ENCODE assay signal across 8 mouse cellular contexts in the genomic region with DNA sequence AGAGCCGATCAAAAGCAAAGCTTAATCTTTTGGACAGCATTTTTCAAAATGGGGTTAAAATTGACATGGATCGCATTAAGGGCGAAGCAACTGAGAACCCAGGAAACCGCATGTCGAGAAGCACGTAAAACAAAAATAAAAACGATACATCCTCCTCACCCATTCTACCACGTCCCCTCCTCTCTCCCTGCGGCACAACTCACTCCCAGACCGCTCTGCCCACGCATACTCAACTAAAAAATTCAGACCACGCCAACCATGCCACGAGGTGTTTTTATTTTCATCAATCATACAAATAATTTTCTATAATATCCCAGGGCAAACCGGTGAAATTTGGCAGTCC. TPM values are rescaled to one million over a fixed set of nuclear protein-coding genes. Genes with fewer than 3 reads are reported as not detected.
DNase-seq lines count a peak whose midpoint lies in the region; ATAC-seq lines count a peak whose summit lies in the region.

No protein-coding gene starts in this region.

- H3K4me2 ChIP-seq in intestine, embryonic 15.5 days (replicated peaks): peak overlapping the region; percentile 71
- peak overlapping the region; percentile 66 for H3K4me2 ChIP-seq in neural tube, embryonic 13.5 days

- peak; percentile 85 for DNase-seq in heart, adult 11 months
- no peak for DNase-seq in heart, postnatal 25 days (ENCODE audit: low spot score)
- DNase-seq in 3134 (ENCODE audit: extremely low read depth, insufficient read length, low spot score): peak; percentile 24
- peak; percentile 31 to 49 for DNase-seq in cerebellum, postnatal 25 days
- no peak for DNase-seq in frontal cortex, postnatal 10 days (ENCODE audit: low spot score in 2 of 2)
- no peak for DNase-seq in embryo, embryonic 10 days (ENCODE audit: low spot score)

- ATAC-seq in intestine, embryonic 15.5 days: no peak
- ATAC-seq in neural tube, embryonic 13.5 days (ENCODE audit: low read depth): no peak

- H3K27ac ChIP-seq in intestine, embryonic 15.5 days: 0 out of 2 replicates have a peak overlapping the region, but pooled peaks have one; percentile 38
- H3K27ac ChIP-seq in neural tube, embryonic 13.5 days (replicated peaks): peak overlapping the region; percentile 96

- H3K27me3 ChIP-seq in intestine, embryonic 15.5 days (replicated peaks): no peaks in the 10 kb centered on the region
- H3K27me3 ChIP-seq in neural tube, embryonic 13.5 days: no peaks in the 10 kb centered on the region

- H3K4me3 ChIP-seq in intestine, embryonic 15.5 days (replicated peaks): peak overlapping the region; percentile 83
- H3K4me3 ChIP-seq in neural tube, embryonic 13.5 days: peak overlapping the region; percentile 89

- no peaks in the 10 kb centered on the region for H3K36me3 ChIP-seq in intestine, embryonic 15.5 days
- 0 out of 2 replicates have a peak, but pooled peaks cover 3% of the 10 kb centered on the region for H3K36me3 ChIP-seq in neural tube, embryonic 13.5 days

- no peaks in the 10 kb centered on the region for H3K9me3 ChIP-seq in intestine, embryonic 15.5 days
- no peaks in the 10 kb centered on the region for H3K9me3 ChIP-seq in neural tube, embryonic 13.5 days

- WGBS in intestine, embryonic 15.5 days: 2% methylated on average over 14 of the region's 14 CpGs
- WGBS in neural tube, embryonic 13.5 days: under 1% methylated on average over 14 of the region's 14 CpGs

- intact Hi-C loops in heart, postnatal 25 days (cut with DNase I): no loop called here

- H3K4me1 ChIP-seq in intestine, embryonic 15.5 days (replicated peaks): peaks cover 19% of the 10 kb centered on the region
- peaks cover 40% of the 10 kb centered on the region for H3K4me1 ChIP-seq in neural tube, embryonic 13.5 days (replicated peaks)

- H3K9ac ChIP-seq in intestine, embryonic 15.5 days: peak overlapping the region; percentile 39
- peak overlapping the region; percentile 100 for H3K9ac ChIP-seq in neural tube, embryonic 13.5 days

RNA-seq across cellular contexts. Expression of a gene that starts 1.5 kb away (rescaled TPM):
- 100 to 1,000 TPM; 126 to 128 TPM for total RNA-seq in heart, postnatal 25 days (2021)
- 1,739 and 2,151 TPM in 2 replicates for polyA plus RNA-seq in intestine, embryonic 15.5 days (2015; fragmentation: Nextera tagmentation; extraction: Ambion mirVana)
- polyA plus RNA-seq in neural tube, embryonic 13.5 days (2015; fragmentation: Nextera tagmentation; extraction: Ambion mirVana): 4,458 and 5,080 TPM in 2 replicates

RNA-seq across cellular contexts. Expression of a gene that starts 57.3 kb away (rescaled TPM):
- total RNA-seq in heart, postnatal 25 days (2021): 100 to 1,000 TPM in 1 of 2 experiments, 10 to 100 TPM in 1; 97.7 to 101 TPM
- polyA plus RNA-seq in intestine, embryonic 15.5 days (2015; fragmentation: Nextera tagmentation; extraction: Ambion mirVana): 42.2 and 46.4 TPM in 2 replicates
- polyA plus RNA-seq in neural tube, embryonic 13.5 days (2015; fragmentation: Nextera tagmentation; extraction: Ambion mirVana): 34.4 and 35.1 TPM in 2 replicates

Comparison
In these comparisons a context has a peak if more than half of its experiments do, and no peak if none do; other contexts are left out.
1. DNase-seq: peak in heart, adult 11 months (single experiment), 3134 (single experiment) and cerebellum, postnatal 25 days (2 of 2); none in heart, postnatal 25 days (single experiment), frontal cortex, postnatal 10 days (0 of 2) and embryo, embryonic 10 days (single experiment).